Mouse (Mus musculus): ENCODE measurements at regions not wholly inside any gene's neighbourhood (a gene's known extent, or its start where the extent isn't known, plus 50 kb on each side); places are given as distances from the start of the nearest gene placed in this dataset.

- no peak overlapping the region for H3K9ac ChIP-seq (ENCODE audit: low read length)
- no peaks in the 10 kb centered on the region for H3K4me1 ChIP-seq (replicated peaks; ENCODE audit: control insufficient read depth, insufficient read depth, low read length)
- H3K4me2 ChIP-seq (ENCODE audit: low read length): no peak overlapping the region
- no peaks in the 10 kb centered on the region for H3K36me3 ChIP-seq (ENCODE audit: control insufficient read depth, insufficient read depth, low read length)
- peaks cover 32% of the 10 kb centered on the region; the same call in 1 of the 2 replicates for H3K27me3 ChIP-seq (replicated peaks; ENCODE audit: control insufficient read depth, insufficient read depth, low read length)
- peak; percentile 70; the same call in 1 of the 2 replicates for ATAC-seq (replicated peaks; ENCODE audit: low FRiP score, low TSS enrichment, low read depth)
- H3K27ac ChIP-seq (ENCODE audit: low read depth): no peak overlapping the region
- peak; percentile 58 for DNase-seq (ENCODE audit: low spot score)
- H3K9me3 ChIP-seq (ENCODE audit: control insufficient read depth, low read length): no peaks in the 10 kb centered on the region
- no peak overlapping the region for H3K4me3 ChIP-seq (ENCODE audit: low read depth, low read length)
- WGBS: 44% methylated on average over 11 of the region's 11 CpGs
These were observed 51.8 kb downstream of the Gm9376 start for GRCm38 (mm10) chr14:118318524-118318923.

GRCm38 (mm10) chr14:118320101-118320500 lies 53.3 kb downstream of the Gm9376 start:
- ATAC-seq (replicated peaks; ENCODE audit: low FRiP score, low TSS enrichment, low read depth): no peak
- Histone ChIP-seq H3K27ac (ENCODE audit: low read depth) (no peak overlapping the region), H3K9ac (ENCODE audit: low read length) (no peak overlapping the region), H3K27me3 (replicated peaks; ENCODE audit: control insufficient read depth, insufficient read depth, low read length) (peaks cover 36% of the 10 kb centered on the region; the same call in 1 of the 2 replicates), H3K36me3 (ENCODE audit: control insufficient read depth, insufficient read depth, low read length) (no peaks in the 10 kb centered on the region), H3K9me3 (ENCODE audit: control insufficient read depth, low read length) (no peaks in the 10 kb centered on the region), H3K4me2 (ENCODE audit: low read length) (no peak overlapping the region), H3K4me3 (ENCODE audit: low read depth, low read length) (no peak overlapping the region), H3K4me1 (replicated peaks; ENCODE audit: control insufficient read depth, insufficient read depth, low read length) (no peaks in the 10 kb centered on the region)
- DNase-seq (ENCODE audit: low spot score): no peak
- WGBS: 90% methylated on average over 4 of the region's 4 CpGs

DNA sequence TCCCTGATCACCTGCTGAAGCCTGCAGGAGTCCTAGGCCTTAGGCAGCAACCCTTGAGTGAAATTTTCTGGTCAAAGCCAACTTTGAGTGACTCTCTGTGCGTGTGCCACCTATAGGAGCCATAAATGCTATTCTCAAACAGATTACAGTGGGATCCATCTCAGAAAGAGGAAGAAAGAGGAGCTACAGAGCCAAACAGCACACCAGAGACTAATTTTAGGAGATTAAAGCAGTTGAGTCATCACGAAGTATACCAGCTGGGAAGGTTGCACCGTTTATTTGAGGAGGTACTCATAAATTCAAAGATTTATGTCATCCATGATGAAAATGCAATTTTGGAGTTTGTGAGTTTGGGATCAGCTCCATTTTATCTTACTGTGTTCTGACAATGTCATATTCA lies 54.3 kb downstream of the Gm9376 start:
- Histone ChIP-seq H3K4me3 (ENCODE audit: low read depth, low read length) (no peak overlapping the region), H3K4me2 (ENCODE audit: low read length) (no peak overlapping the region), H3K27ac (ENCODE audit: low read depth) (no peak overlapping the region), H3K9ac (ENCODE audit: low read length) (no peak overlapping the region), H3K4me1 (replicated peaks; ENCODE audit: control insufficient read depth, insufficient read depth, low read length) (no peaks in the 10 kb centered on the region), H3K9me3 (ENCODE audit: control insufficient read depth, low read length) (no peaks in the 10 kb centered on the region), H3K27me3 (replicated peaks; ENCODE audit: control insufficient read depth, insufficient read depth, low read length) (peaks cover 36% of the 10 kb centered on the region; the same call in 1 of the 2 replicates), H3K36me3 (ENCODE audit: control insufficient read depth, insufficient read depth, low read length) (no peaks in the 10 kb centered on the region)
- WGBS: 68% methylated on average over 3 of the region's 3 CpGs
- ATAC-seq (replicated peaks; ENCODE audit: low FRiP score, low TSS enrichment, low read depth) (no peak), DNase-seq (ENCODE audit: low spot score) (no peak)

- Histone ChIP-seq H3K27ac (ENCODE audit: low read depth) (no peak overlapping the region), H3K27me3 (replicated peaks; ENCODE audit: control insufficient read depth, insufficient read depth, low read length) (peaks cover 36% of the 10 kb centered on the region; the same call in 1 of the 2 replicates), H3K4me2 (ENCODE audit: low read length) (peak overlapping the region; percentile 50), H3K36me3 (ENCODE audit: control insufficient read depth, insufficient read depth, low read length) (no peaks in the 10 kb centered on the region), H3K9me3 (ENCODE audit: control insufficient read depth, low read length) (no peaks in the 10 kb centered on the region), H3K4me1 (replicated peaks; ENCODE audit: control insufficient read depth, insufficient read depth, low read length) (no peaks in the 10 kb centered on the region), H3K9ac (ENCODE audit: low read length) (no peak overlapping the region), H3K4me3 (ENCODE audit: low read depth, low read length) (peak overlapping the region; percentile 21)
- DNase-seq (ENCODE audit: low spot score) (no peak), ATAC-seq (replicated peaks; ENCODE audit: low FRiP score, low TSS enrichment, low read depth) (no peak)
- 19% methylated on average over 26 of the region's 26 CpGs for WGBS
These were observed 55.5 kb downstream of the Gm9376 start for GRCm38 (mm10) chr14:118322003-118322821.

DNA sequence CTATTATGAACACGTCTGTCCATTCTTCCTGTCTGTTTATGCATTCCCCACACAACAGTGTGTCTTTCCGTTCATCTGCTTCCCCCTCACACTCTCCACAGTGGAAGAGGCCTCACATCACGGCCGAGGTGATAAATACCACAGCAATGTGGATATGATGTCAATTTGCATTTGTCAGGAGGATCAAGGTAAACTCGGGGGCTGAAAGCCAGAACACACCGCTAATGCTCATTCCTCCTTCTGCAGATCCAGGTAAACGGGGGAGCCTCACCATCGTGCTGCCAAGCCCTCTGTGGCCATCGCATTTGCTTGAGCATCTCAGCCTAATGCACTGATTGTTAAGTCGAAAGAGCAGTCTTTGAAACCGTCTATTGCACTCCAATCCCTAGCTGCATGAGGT lies 56.1 kb downstream of the Gm9376 start:
- Histone ChIP-seq H3K27me3 (replicated peaks; ENCODE audit: control insufficient read depth, insufficient read depth, low read length) (peaks cover 36% of the 10 kb centered on the region; the same call in 1 of the 2 replicates), H3K4me2 (ENCODE audit: low read length) (peak overlapping the region; percentile 50), H3K9me3 (ENCODE audit: control insufficient read depth, low read length) (no peaks in the 10 kb centered on the region), H3K9ac (ENCODE audit: low read length) (no peak overlapping the region), H3K4me3 (ENCODE audit: low read depth, low read length) (peak overlapping the region; percentile 21), H3K36me3 (ENCODE audit: control insufficient read depth, insufficient read depth, low read length) (no peaks in the 10 kb centered on the region), H3K4me1 (replicated peaks; ENCODE audit: control insufficient read depth, insufficient read depth, low read length) (no peaks in the 10 kb centered on the region), H3K27ac (ENCODE audit: low read depth) (no peak overlapping the region)
- ATAC-seq (replicated peaks; ENCODE audit: low FRiP score, low TSS enrichment, low read depth) (no peak), DNase-seq (ENCODE audit: low spot score) (peak; percentile 58)
- WGBS: 13% methylated on average over 11 of the region's 11 CpGs

- H3K4me1 ChIP-seq (replicated peaks; ENCODE audit: control insufficient read depth, insufficient read depth, low read length): no peaks in the 10 kb centered on the region
- no peak overlapping the region for H3K4me3 ChIP-seq (ENCODE audit: low read depth, low read length)
- H3K27me3 ChIP-seq (replicated peaks; ENCODE audit: control insufficient read depth, insufficient read depth, low read length): no peaks in the 10 kb centered on the region
- ATAC-seq (replicated peaks; ENCODE audit: low FRiP score, low TSS enrichment, low read depth): no peak
- WGBS: 69% methylated on average over 3 of the region's 3 CpGs
- no peak overlapping the region for H3K27ac ChIP-seq (ENCODE audit: low read depth)
- H3K36me3 ChIP-seq (ENCODE audit: control insufficient read depth, insufficient read depth, low read length): no peaks in the 10 kb centered on the region
- DNase-seq (ENCODE audit: low spot score): no peak
- no peaks in the 10 kb centered on the region for H3K9me3 ChIP-seq (ENCODE audit: control insufficient read depth, low read length)
- no peak overlapping the region for H3K4me2 ChIP-seq (ENCODE audit: low read length)
- H3K9ac ChIP-seq (ENCODE audit: low read length): no peak overlapping the region
These were observed 71.3 kb downstream of the Gm9376 start for GRCm38 (mm10) chr14:118338071-118338470.

DNA sequence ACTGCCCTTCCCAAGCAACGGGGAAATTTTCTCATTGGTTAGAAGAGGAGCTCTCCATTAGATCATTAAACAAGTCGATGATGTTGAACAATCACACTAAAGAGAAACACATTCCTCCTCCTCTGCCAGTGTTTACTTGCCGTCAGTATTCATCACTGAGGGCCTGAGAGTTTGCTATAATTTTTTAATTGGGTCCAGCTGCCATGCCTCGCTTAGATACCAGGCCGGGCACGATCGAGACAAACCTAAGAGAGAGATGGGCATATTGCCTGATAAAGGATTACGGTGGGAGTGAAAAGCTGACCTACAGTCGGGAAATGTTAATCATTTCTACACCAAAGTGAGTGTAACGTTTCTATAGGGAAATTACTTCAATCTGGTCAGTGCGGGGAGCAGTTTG lies 96.2 kb downstream of the Gm9376 start:
- no peaks in the 10 kb centered on the region for H3K36me3 ChIP-seq (ENCODE audit: control insufficient read depth, insufficient read depth, low read length)
- H3K9ac ChIP-seq (ENCODE audit: low read length): no peak overlapping the region
- H3K4me2 ChIP-seq (ENCODE audit: low read length): peak overlapping the region; percentile 3; the same call in 1 of the 2 replicates
- no peaks in the 10 kb centered on the region for H3K4me1 ChIP-seq (replicated peaks; ENCODE audit: control insufficient read depth, insufficient read depth, low read length)
- no peak overlapping the region for H3K4me3 ChIP-seq (ENCODE audit: low read depth, low read length)
- H3K27me3 ChIP-seq (replicated peaks; ENCODE audit: control insufficient read depth, insufficient read depth, low read length): no peaks in the 10 kb centered on the region
- no peak overlapping the region for H3K27ac ChIP-seq (ENCODE audit: low read depth)
- DNase-seq (ENCODE audit: low spot score) (peak; percentile 50), ATAC-seq (replicated peaks; ENCODE audit: low FRiP score, low TSS enrichment, low read depth) (no peak)
- 47% methylated on average over 11 of the region's 11 CpGs for WGBS
- H3K9me3 ChIP-seq (ENCODE audit: control insufficient read depth, low read length): no peaks in the 10 kb centered on the region

DNA sequence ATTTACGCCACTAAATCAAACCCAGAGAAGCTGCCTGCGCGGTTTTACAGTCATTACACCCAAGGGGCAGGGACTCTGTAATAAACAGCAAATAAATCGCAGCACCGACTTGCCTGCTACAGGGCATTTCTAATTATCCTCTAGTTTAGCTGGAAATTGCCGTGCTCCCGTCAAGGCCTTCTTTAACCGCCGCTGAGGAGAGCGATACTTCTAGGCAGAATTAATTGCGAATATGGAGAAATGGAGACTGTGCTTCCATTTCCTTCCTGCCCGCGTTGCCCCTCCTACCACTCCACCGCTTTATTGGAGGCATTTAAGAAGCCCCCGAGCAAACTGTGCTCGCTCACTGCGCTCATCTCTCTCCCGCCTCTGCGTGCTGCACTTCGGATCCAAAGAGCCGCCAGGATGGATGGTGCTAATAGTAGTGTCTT lies 96.6 kb downstream of the Gm9376 start:
- no peaks in the 10 kb centered on the region for H3K27me3 ChIP-seq (replicated peaks; ENCODE audit: control insufficient read depth, insufficient read depth, low read length)
- 63% methylated on average over 21 of the region's 21 CpGs for WGBS
- peak; percentile 37 for DNase-seq (ENCODE audit: low spot score)
- H3K9ac ChIP-seq (ENCODE audit: low read length): no peak overlapping the region
- H3K27ac ChIP-seq (ENCODE audit: low read depth): no peak overlapping the region
- ATAC-seq (replicated peaks; ENCODE audit: low FRiP score, low TSS enrichment, low read depth): no peak
- H3K4me3 ChIP-seq (ENCODE audit: low read depth, low read length): no peak overlapping the region
- H3K4me2 ChIP-seq (ENCODE audit: low read length): peak overlapping the region; percentile 3; the same call in 1 of the 2 replicates
- no peaks in the 10 kb centered on the region for H3K4me1 ChIP-seq (replicated peaks; ENCODE audit: control insufficient read depth, insufficient read depth, low read length)
- H3K9me3 ChIP-seq (ENCODE audit: control insufficient read depth, low read length): no peaks in the 10 kb centered on the region
- no peaks in the 10 kb centered on the region for H3K36me3 ChIP-seq (ENCODE audit: control insufficient read depth, insufficient read depth, low read length)

DNA sequence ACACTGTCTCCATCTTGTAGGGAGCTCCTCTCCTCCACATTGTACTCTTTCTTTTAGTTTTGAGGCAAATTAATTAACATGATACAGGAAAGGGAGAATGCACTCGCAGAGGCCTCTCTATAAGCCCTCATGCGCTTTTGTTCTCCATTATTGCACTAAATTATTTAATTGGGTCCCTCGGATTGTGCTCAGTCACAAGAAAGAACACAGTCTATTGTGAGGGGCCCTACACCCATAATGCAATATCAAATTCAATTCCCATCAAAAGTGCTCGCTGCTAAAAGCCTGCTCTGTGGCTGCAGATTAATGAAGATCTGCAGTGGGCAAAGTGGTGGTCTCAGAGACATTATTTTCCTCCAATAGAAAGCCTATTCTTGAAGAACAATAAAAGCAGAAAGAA lies 99.8 kb downstream of the Gm9376 start:
- H3K36me3 ChIP-seq (ENCODE audit: control insufficient read depth, insufficient read depth, low read length): no peaks in the 10 kb centered on the region
- H3K4me1 ChIP-seq (replicated peaks; ENCODE audit: control insufficient read depth, insufficient read depth, low read length): peaks cover 9% of the 10 kb centered on the region
- 85% methylated on average over 4 of the region's 4 CpGs for WGBS
- H3K27ac ChIP-seq (ENCODE audit: low read depth): no peak overlapping the region
- DNase-seq (ENCODE audit: low spot score) (peak; percentile 35), ATAC-seq (replicated peaks; ENCODE audit: low FRiP score, low TSS enrichment, low read depth) (no peak)
- no peak overlapping the region for H3K4me2 ChIP-seq (ENCODE audit: low read length)
- no peak overlapping the region for H3K9ac ChIP-seq (ENCODE audit: low read length)
- no peak overlapping the region for H3K4me3 ChIP-seq (ENCODE audit: low read depth, low read length)
- H3K9me3 ChIP-seq (ENCODE audit: control insufficient read depth, low read length): no peaks in the 10 kb centered on the region
- no peaks in the 10 kb centered on the region for H3K27me3 ChIP-seq (replicated peaks; ENCODE audit: control insufficient read depth, insufficient read depth, low read length)

Data from intestine, embryonic 14.5 days (tissue).